Mouse (Mus musculus) lung, adult 2 months (tissue): Measurements from ENCODE around the gene Chid1. TPM values are rescaled to one million over a fixed set of nuclear protein-coding genes. Genes with fewer than 3 reads are reported as not detected.

Source experiments
- DNase-seq: peaks from one replicate; pipeline ENCODE4 v3.0.0; 2022
- H3K4me1 ChIP-seq: fragments of 200-500 bp; 2 replicates; pipeline ENCODE4 v1.6.1; 2011; ENCODE audit warnings: low read length; ENCODE audit not compliant: control insufficient read depth, insufficient read depth
- H3K4me3 ChIP-seq: fragments of 200-500 bp; replicated peaks from 2 replicates; pipeline ENCODE3; 2011; ENCODE audit warnings: low read depth, mild to moderate bottlenecking, control low read depth, low read length; ENCODE audit errors: extremely low read depth
- CTCF ChIP-seq: fragments of 200-500 bp; IDR thresholded peaks from 2 replicates; pipeline ENCODE4 v1.5.1; 2011; ENCODE audit warnings: mild to moderate bottlenecking, low read length, control low read depth; ENCODE audit not compliant: insufficient read depth
- POLR2A ChIP-seq: fragments of 200-500 bp; IDR thresholded peaks from 2 replicates; pipeline ENCODE4 v1.6.1; 2011; ENCODE audit warnings: low read depth, mild to moderate bottlenecking, control low read depth, low read length, borderline replicate concordance; ENCODE audit errors: extremely low read depth
- WGBS: fragments of 180-500 bp; shearing (Covaris S2); methylation state at CpG from one replicate; pipeline ENCODE4 v1.1.7; 2018; 5-methylcytosine and 5-hydroxymethylcytosine counted together
- polyA plus RNA-seq: library from polyadenylated mRNA; depleted of rRNA; stranded (reverse); fragments of >200 nt; gene quantifications from 2 replicates; pipeline ENCODE4 v1.2.3, GENCODE M21; 2012

The Chid1 gene
- polyA plus RNA-seq, 1 experiment: 20.4 TPM

GRCm38 (mm10) chr7:141560471-141560870 is 20.8 kb upstream of the Chid1 start:
- 63% methylated on average over 4 of the region's 4 CpGs for WGBS
- no peak for DNase-seq
- TF ChIP-seq CTCF: no peak
- TF ChIP-seq POLR2A: no peak
- Histone ChIP-seq H3K4me3 (no peak overlapping the region), H3K4me1 (peaks cover 6% of the 10 kb centered on the region)

- Histone ChIP-seq H3K4me1 (peaks cover 6% of the 10 kb centered on the region), H3K4me3 (no peak overlapping the region)
- DNase-seq: no peak
- TF ChIP-seq CTCF: no peak
- no peak for TF ChIP-seq POLR2A
- WGBS: 46% methylated on average over 2 of the region's 2 CpGs
Measured at GRCm38 (mm10) chr7:141559726-141560325, 20.2 kb upstream of the Chid1 start.

GRCm38 (mm10) chr7:141558946-141559345 is 19.3 kb upstream of the Chid1 start:
- DNase-seq: no peak
- Histone ChIP-seq H3K4me3 (no peak overlapping the region), H3K4me1 (peaks cover 2% of the 10 kb centered on the region)
- TF ChIP-seq CTCF: no peak
- no peak for TF ChIP-seq POLR2A

- 62% methylated on average over 4 of the region's 4 CpGs for WGBS
- no peaks in the 10 kb centered on the region; the same call in 1 of the 2 replicates for H3K4me1 ChIP-seq
- TF ChIP-seq POLR2A: no peak
- TF ChIP-seq CTCF: no peak
- DNase-seq: no peak
- H3K4me3 ChIP-seq: no peak overlapping the region
Measured at GRCm38 (mm10) chr7:141558329-141558776, 18.7 kb upstream of the Chid1 start.

GRCm38 (mm10) chr7:141550464-141550863 is 10.8 kb upstream of the Chid1 start:
- no peak for DNase-seq
- WGBS: 45% methylated on average over 2 of the region's 2 CpGs
- Histone ChIP-seq H3K4me1 (peaks cover 4% of the 10 kb centered on the region; the same call in 1 of the 2 replicates), H3K4me3 (no peak overlapping the region)
- TF ChIP-seq POLR2A (no peak), CTCF (no peak)

- WGBS: 80% methylated on average over 3 of the region's 3 CpGs
- TF ChIP-seq CTCF (no peak), POLR2A (no peak)
- Histone ChIP-seq H3K4me3 (no peak overlapping the region), H3K4me1 (peaks cover 4% of the 10 kb centered on the region; the same call in 1 of the 2 replicates)
- DNase-seq: no peak
Measured at GRCm38 (mm10) chr7:141549432-141550061, 9.9 kb upstream of the Chid1 start.

GRCm38 (mm10) chr7:141544654-141545053 is 5.0 kb upstream of the Chid1 start:
- 48% methylated on average over 4 of the region's 4 CpGs for WGBS
- Histone ChIP-seq H3K4me3 (no peak overlapping the region), H3K4me1 (peaks cover 6% of the 10 kb centered on the region)
- no peak for DNase-seq
- TF ChIP-seq CTCF (no peak), POLR2A (no peak)

GRCm38 (mm10) chr7:141542588-141542987 is 2.9 kb upstream of the Chid1 start:
- 91% methylated on average over 2 of the region's 2 CpGs for WGBS
- no peak for DNase-seq
- no peak overlapping the region for H3K4me3 ChIP-seq

GRCm38 (mm10) chr7:141541681-141542080 is 2.0 kb upstream of the Chid1 start:
- TF ChIP-seq CTCF (no peak), POLR2A (no peak)
- DNase-seq: no peak
- peaks cover 16% of the 10 kb centered on the region for H3K4me1 ChIP-seq
- WGBS: 69% methylated on average over 4 of the region's 4 CpGs
- H3K4me3 ChIP-seq: no peak overlapping the region

More at GRCm38 (mm10) chr7:141542588-141542987, 2.9 kb upstream of the Chid1 start:
- H3K4me1 ChIP-seq: peaks cover 16% of the 10 kb centered on the region
- TF ChIP-seq CTCF: no peak
- no peak for TF ChIP-seq POLR2A

- Histone ChIP-seq H3K4me1 (peaks cover 16% of the 10 kb centered on the region), H3K4me3 (peak overlapping the region; percentile 96)
- 31% methylated on average over 13 of the region's 13 CpGs for WGBS
- peak; percentile 38 for DNase-seq
- TF ChIP-seq POLR2A (no peak), CTCF (no peak)
Measured at GRCm38 (mm10) chr7:141540312-141541081, 840 bp upstream of the Chid1 start.
